Mouse (Mus musculus) spleen, postnatal 14 days (tissue): ENCODE data around the gene Ybx1.
A peak's percentile ranks its signal among the peaks of the same experiment; 100 is the strongest.

Experiments
- DNase-seq, 2 experiments: peaks; one replicate each; pipeline ENCODE4 v3.0.0; 2021 to 2022; ENCODE audit warnings: low spot score in 2 of 2

Gene Ybx1

DNA sequence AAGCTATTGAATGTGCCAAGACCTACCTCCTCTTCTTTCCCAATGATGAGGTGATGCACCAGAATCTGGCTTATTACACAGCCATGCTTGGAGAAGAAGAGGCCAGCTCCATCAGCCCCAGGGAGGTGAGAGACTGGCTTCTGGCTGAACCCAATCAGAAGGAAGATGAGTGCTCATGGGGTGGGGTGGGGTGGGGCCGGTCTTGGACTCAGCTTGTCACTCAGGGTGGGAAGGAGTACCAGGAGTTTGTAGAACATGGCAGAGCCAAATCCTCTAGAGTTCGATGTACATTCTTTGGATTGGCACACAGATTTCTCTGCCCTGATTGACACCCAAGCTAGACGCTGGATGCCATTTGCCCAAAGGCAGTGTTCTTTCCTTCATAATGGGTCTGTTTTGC is 55.7 kb downstream of the Ybx1 start:
- no peak for DNase-seq

DNA sequence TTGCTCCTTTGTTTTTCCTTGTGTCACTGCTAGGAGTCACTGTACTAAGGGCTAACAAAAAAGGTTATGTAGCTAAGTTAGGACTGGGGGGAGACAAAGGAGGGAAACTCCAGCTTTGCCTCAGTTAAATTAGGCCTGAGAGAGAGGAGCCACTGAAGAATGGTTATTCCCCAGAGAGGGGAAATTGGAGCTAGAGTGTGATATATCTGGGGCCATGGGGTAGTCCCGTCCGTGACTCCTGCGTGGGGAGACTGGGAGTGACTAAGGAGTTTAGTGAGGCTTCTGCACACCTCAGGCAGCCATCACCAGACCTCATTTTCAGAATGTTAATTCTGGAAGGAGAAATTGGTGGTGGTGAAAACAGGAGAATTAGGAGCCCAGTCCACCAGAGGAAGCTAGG is 60.1 kb downstream of the Ybx1 start:
- no peak for DNase-seq

DNA sequence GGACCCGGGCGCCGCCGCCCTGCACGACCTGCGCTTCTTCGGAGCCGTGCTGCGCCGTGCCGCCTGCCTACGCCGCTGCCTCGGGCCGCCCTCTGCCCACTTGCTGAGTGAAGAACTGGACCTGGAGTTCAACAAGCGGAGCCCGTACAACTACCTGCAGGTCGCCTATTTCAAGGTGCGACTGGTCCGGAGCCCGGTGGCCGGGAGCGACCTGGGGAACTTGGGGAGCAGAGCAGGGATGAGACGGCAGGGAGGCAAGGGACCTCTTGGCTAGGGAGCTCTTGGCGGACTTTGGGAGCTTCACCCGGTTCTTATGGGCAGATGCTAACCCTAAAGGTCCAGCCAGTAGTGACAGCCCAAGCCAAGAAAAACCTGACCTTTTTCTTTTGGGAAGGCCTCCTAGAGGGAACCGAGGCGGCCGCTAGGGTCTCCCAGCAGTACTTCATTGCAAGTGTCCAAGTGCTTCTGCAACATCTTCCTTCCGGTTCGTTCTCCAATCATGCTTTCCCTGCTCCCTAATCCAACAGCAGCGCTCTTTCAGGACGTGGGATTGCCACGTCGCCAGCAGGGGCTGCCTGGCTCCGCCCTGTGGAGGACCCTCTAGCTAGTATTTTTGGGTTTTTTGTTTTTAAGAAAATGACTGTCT is 61.0 kb downstream of the Ybx1 start:
- DNase-seq: no peak

DNA sequence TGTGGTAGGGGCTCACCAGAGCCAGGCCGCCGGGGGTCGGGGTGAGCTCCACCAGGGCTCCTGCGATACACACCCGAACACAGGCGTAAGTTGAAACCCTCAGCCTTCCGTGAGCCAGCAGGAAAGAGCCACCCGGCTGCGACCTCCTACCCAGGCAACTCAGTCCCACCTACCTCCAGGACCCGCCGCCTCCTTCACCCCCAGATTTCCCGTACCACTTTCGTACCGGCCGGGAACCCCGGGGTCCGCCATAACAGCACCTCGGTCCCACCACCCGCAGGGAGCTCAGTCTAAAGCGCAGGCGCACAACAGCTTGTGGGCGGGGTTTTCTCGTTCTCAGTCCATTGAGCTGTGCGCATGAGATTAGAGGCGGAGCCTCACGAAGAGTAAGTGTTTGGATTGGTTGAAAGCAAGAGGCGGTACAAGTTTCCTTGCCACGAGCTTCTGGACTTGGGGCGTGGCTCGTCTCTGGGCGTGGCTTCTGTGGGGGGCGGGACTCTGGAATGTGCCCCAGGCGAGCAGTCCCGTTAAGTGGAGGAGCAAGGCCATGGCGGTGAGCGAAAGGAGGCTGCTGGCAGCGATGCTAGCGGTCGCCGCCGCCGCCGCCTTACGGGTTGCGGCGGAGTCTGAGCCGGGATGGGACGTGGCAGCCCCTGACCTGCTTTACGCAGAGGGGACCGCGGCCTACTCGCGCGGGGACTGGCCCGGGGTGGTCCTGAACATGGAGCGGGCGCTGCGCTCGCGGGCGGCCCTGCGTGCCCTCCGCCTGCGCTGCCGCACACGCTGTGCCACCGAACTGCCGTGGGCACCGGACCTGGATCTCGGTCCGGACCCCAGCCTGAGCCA is 61.8 kb downstream of the Ybx1 start, which contains the start of the genes AU022252 and P3h1:
Gene AU022252, minus strand, starts transcription at position 303 of the 846 bp plus-strand sequence.
Gene P3h1, plus strand, starts transcription at position 506 of the 846 bp plus-strand sequence.
- DNase-seq: peak; percentile 97 to 98
